Mouse (Mus musculus): ENCODE measurements around the gene Prkar2b. TPM values are rescaled to one million over a fixed set of nuclear protein-coding genes. Genes with fewer than 3 reads are reported as not detected.

The Prkar2b gene
- polyA plus RNA-seq, 1 experiment from 2014 or later: 36.2 TPM

DNA sequence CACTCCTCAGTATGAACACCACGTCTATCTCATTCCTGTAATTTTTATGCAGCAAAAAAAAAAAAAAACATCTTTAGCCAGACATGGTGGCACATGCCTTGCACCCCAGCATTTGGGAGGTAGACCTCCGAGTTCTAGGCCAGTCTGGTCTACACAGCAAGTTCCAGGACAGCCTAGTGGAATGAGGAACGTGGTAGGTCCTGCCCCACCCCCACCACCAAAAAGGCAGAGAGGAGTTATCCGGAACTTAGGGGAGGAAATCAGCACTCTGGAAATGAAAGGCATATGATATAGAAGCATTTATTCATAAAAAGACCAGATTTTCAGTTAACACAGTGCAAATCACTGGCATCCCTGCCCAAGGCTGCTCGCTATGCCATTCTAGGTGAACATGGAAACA, 52.4 kb downstream of the Prkar2b start:
- no peak for ATAC-seq (ENCODE audit: insufficient number of reproducible peaks, low FRiP score, low TSS enrichment, low read depth)
- no peaks in the 10 kb centered on the region for H3K36me3 ChIP-seq
- no peaks in the 10 kb centered on the region for H3K27me3 ChIP-seq
- H3K4me3 ChIP-seq (replicated peaks): no peak overlapping the region
- no peak overlapping the region for H3K9ac ChIP-seq
- H3K4me2 ChIP-seq (replicated peaks): no peak overlapping the region
- 59% methylated on average over 5 of the region's 5 CpGs for WGBS
- H3K4me1 ChIP-seq: no peaks in the 10 kb centered on the region; the same call in 1 of the 2 replicates
- H3K27ac ChIP-seq (replicated peaks): no peak overlapping the region
- no peaks in the 10 kb centered on the region for H3K9me3 ChIP-seq (replicated peaks)

DNA sequence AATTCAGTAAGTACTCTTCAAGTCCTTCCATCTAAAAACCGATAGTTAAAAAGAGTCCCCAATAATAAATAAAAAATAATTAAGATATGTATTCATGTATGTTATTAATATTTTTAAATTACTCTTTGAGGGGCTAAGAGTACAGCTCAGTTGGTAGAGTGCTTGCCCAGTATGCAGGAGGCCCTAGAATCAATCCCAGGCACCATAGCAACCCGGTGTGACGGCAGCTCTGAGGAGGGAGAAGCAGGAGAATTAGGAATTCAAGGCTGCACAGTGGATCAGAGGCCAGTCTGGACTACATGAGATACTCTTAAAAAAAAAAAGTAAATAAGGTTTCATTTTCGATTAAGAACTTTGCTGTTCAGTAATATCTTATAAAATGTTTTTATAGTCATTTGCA, 53.5 kb downstream of the Prkar2b start:
- Histone ChIP-seq H3K4me1 (no peaks in the 10 kb centered on the region; the same call in 1 of the 2 replicates), H3K4me2 (replicated peaks) (no peak overlapping the region)

DNA sequence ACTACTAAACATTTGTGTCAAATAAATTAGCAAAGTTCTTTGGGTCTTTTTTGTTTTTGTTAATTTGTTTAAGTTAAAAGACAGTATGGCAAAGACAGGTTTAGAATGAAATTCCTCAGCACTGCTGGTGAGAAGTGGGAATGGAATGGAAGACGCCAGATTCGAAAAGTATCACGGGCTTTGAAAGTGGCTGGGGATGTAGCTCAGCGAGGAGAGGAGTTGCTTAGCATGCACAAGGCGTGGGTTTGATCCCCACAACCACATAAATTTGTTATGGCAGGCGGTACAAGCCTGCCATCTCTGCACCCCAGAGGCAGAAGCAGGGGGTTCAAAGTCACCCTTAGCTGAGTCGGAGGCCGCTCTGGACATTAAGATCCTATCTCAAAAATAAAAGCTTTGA, 54.1 kb downstream of the Prkar2b start:
- H3K27ac ChIP-seq (replicated peaks): no peak overlapping the region
- H3K9ac ChIP-seq: no peak overlapping the region
- no peak overlapping the region for H3K4me3 ChIP-seq (replicated peaks)
- no peak for ATAC-seq (ENCODE audit: insufficient number of reproducible peaks, low FRiP score, low TSS enrichment, low read depth)
- no peaks in the 10 kb centered on the region for H3K9me3 ChIP-seq (replicated peaks)
- H3K27me3 ChIP-seq: no peaks in the 10 kb centered on the region
- WGBS: 87% methylated on average over 8 of the region's 8 CpGs
- H3K36me3 ChIP-seq: no peaks in the 10 kb centered on the region
- H3K4me2 ChIP-seq (replicated peaks): no peak overlapping the region
- no peaks in the 10 kb centered on the region; the same call in 1 of the 2 replicates for H3K4me1 ChIP-seq

More for the DNA sequence above, 53.5 kb downstream of the Prkar2b start:
- H3K9ac ChIP-seq: no peak overlapping the region
- WGBS: 88% methylated on average over 4 of the region's 4 CpGs
- H3K27ac ChIP-seq (replicated peaks): no peak overlapping the region
- ATAC-seq (ENCODE audit: insufficient number of reproducible peaks, low FRiP score, low TSS enrichment, low read depth): no peak
- H3K27me3 ChIP-seq: no peaks in the 10 kb centered on the region
- H3K36me3 ChIP-seq: no peaks in the 10 kb centered on the region
- no peak overlapping the region for H3K4me3 ChIP-seq (replicated peaks)
- H3K9me3 ChIP-seq (replicated peaks): no peaks in the 10 kb centered on the region

DNA sequence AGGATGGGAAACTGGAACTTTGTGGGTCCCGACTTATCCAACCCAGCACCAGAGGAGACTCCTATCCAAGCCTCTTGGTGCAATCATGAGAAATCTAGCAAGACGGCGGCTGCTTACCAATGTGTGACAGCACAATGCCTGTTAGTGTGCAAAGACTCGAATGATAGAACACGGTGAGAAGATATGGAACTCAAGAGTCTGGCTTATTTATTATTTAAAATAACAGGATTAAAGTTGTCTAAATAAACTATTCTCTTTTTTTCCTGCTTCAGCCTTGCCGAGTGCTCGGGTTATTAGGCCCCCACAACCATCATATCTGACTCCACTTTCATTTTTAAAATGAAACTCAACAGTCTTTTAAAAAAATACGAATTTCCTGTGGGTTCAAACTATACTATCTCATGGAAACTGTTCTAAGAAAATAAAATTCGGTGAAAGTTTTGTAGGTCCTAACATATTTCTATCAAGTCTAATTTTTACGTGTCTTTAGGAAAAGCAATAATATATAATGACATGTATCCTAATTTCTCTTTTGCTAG, 54.6 kb downstream of the Prkar2b start:
- no peak overlapping the region for H3K4me3 ChIP-seq (replicated peaks)
- H3K36me3 ChIP-seq: no peaks in the 10 kb centered on the region
- H3K27ac ChIP-seq (replicated peaks): no peak overlapping the region
- H3K27me3 ChIP-seq: no peaks in the 10 kb centered on the region
- no peaks in the 10 kb centered on the region; the same call in 1 of the 2 replicates for H3K4me1 ChIP-seq
- no peaks in the 10 kb centered on the region for H3K9me3 ChIP-seq (replicated peaks)
- no peak overlapping the region for H3K4me2 ChIP-seq (replicated peaks)
- WGBS: 87% methylated on average over 10 of the region's 10 CpGs
- ATAC-seq (ENCODE audit: insufficient number of reproducible peaks, low FRiP score, low TSS enrichment, low read depth): no peak
- H3K9ac ChIP-seq: no peak overlapping the region

DNA sequence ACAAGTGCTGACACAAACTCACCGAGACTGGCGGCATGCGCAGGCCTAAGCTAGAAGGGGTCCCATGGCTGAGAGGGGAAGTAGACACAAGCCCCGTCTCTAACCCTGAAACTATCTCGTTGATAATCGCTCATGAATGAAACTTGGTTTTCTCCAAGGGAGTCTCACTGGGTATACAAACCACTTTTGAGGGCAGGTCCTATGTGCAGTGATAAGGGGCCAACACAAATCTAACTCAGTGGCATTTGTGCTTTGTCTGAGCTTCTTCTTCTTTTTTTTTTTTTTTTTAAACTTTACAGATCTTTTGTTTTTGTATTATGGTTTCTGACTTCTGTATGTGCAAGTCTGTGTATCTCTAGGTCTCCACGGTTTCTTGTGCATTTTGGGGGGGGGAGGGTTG, 60.6 kb downstream of the Prkar2b start:
- no peak overlapping the region for H3K27ac ChIP-seq (replicated peaks)
- H3K36me3 ChIP-seq: no peaks in the 10 kb centered on the region
- H3K4me2 ChIP-seq (replicated peaks): no peak overlapping the region
- no peak overlapping the region for H3K4me3 ChIP-seq (replicated peaks)
- ATAC-seq (ENCODE audit: insufficient number of reproducible peaks, low FRiP score, low TSS enrichment, low read depth): no peak
- no peaks in the 10 kb centered on the region for H3K9me3 ChIP-seq (replicated peaks)
- no peaks in the 10 kb centered on the region for H3K27me3 ChIP-seq
- WGBS: 89% methylated on average over 7 of the region's 7 CpGs
- H3K9ac ChIP-seq: no peak overlapping the region
- 0 out of 2 replicates have a peak, but pooled peaks cover 3% of the 10 kb centered on the region for H3K4me1 ChIP-seq

DNA sequence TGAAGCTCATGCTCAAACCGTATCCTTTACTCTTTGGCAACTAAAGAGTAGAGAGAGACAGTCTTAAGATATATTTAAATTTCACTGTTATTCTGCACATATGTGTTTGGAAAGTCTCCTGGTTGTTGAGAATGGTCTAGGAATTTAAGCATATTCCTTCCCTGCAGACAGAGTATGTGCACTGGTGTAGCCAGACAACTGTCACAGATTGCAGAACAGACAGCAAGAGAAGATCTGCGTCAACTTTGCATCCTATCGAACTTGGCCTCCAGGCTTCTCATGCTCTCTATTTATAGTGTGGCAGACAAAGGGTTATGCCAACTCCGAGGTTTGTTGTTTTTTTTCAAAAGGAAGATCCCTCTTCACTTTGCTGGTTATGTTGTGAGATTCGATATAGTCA, 62.4 kb downstream of the Prkar2b start:
- H3K4me1 ChIP-seq: 0 out of 2 replicates have a peak, but pooled peaks cover 3% of the 10 kb centered on the region
- no peak overlapping the region for H3K4me3 ChIP-seq (replicated peaks)
- 62% methylated on average over 5 of the region's 5 CpGs for WGBS
- H3K36me3 ChIP-seq: no peaks in the 10 kb centered on the region
- H3K27ac ChIP-seq (replicated peaks): no peak overlapping the region
- H3K9me3 ChIP-seq (replicated peaks): no peaks in the 10 kb centered on the region
- ATAC-seq (ENCODE audit: insufficient number of reproducible peaks, low FRiP score, low TSS enrichment, low read depth): no peak
- no peak overlapping the region for H3K4me2 ChIP-seq (replicated peaks)
- H3K9ac ChIP-seq: no peak overlapping the region
- H3K27me3 ChIP-seq: no peaks in the 10 kb centered on the region

DNA sequence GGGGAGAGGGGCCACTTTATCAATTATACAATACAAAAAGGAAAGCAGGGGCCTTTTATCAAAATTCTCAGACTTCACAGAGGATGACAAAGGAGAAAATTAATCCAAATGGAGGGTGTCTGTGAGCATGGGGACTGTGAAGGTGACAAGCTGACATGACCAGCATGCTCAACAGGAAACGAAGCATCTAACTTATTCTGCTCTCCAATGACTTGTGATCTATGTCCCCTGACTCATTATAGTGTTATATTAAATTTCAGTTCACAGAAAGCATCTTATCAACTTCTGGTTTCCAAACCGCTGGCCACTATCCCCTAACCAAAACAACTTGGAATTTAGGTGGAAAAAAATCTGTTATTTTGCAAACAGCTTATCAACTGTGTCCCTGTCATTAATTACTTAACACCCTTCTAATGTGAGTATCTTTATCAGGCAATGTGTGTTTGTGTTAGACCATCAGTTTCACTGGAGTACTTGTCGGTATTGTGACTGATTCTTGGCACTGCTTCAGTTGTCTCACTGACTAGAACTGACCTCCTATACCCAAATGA, 63.7 kb downstream of the Prkar2b start:
- H3K27me3 ChIP-seq: no peaks in the 10 kb centered on the region
- H3K36me3 ChIP-seq: no peaks in the 10 kb centered on the region
- no peak overlapping the region for H3K4me2 ChIP-seq (replicated peaks)
- 77% methylated on average over 3 of the region's 3 CpGs for WGBS
- no peak overlapping the region for H3K9ac ChIP-seq
- no peaks in the 10 kb centered on the region for H3K9me3 ChIP-seq (replicated peaks)
- 0 out of 2 replicates have a peak, but pooled peaks cover 3% of the 10 kb centered on the region for H3K4me1 ChIP-seq
- H3K27ac ChIP-seq (replicated peaks): no peak overlapping the region
- no peak overlapping the region for H3K4me3 ChIP-seq (replicated peaks)
- no peak for ATAC-seq (ENCODE audit: insufficient number of reproducible peaks, low FRiP score, low TSS enrichment, low read depth)

DNA sequence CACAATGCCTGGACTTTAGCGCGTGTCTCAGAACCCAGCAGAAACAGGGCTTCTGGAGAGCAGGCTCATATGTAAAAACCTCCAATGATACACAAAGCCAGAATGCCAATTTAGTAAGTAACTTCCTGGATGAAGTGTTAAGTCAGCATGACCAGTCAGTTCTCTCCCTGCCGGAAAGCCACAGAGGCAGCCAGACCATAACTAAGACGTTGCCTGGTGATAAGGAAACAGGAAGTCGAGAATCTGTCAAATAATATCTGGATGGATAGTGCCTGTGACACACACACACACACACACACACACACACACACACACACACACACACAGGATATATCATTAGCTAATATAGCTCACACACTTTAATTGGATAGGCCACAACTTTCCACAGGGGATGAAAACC, 64.2 kb downstream of the Prkar2b start:
- no peaks in the 10 kb centered on the region for H3K9me3 ChIP-seq (replicated peaks)
- H3K4me3 ChIP-seq (replicated peaks): no peak overlapping the region
- H3K27me3 ChIP-seq: no peaks in the 10 kb centered on the region
- WGBS: 71% methylated on average over 5 of the region's 5 CpGs
- no peak overlapping the region for H3K9ac ChIP-seq
- ATAC-seq (ENCODE audit: insufficient number of reproducible peaks, low FRiP score, low TSS enrichment, low read depth): no peak
- no peak overlapping the region for H3K27ac ChIP-seq (replicated peaks)
- no peak overlapping the region for H3K4me2 ChIP-seq (replicated peaks)
- H3K36me3 ChIP-seq: no peaks in the 10 kb centered on the region
- 0 out of 2 replicates have a peak, but pooled peaks cover 3% of the 10 kb centered on the region for H3K4me1 ChIP-seq

DNA sequence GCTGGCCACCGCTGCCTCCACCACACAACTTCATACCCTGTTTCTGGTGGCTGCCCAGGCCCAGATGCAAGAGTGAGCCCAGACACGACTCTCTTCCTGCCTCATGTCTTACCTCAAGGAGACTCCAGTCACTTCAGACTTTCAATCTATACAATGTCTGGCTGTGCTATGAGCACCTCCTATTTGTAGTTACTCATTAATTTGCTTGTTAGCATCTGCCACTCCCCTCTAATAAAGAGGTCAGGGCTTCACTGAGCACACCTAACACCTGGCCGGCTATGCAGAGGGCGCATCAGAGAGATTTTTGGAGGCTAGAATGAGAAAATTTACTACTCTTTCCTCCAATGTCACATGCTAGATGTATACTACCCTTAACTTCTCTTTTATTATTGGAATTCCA, 70.5 kb downstream of the Prkar2b start:
- 89% methylated on average over 4 of the region's 4 CpGs for WGBS

DNA sequence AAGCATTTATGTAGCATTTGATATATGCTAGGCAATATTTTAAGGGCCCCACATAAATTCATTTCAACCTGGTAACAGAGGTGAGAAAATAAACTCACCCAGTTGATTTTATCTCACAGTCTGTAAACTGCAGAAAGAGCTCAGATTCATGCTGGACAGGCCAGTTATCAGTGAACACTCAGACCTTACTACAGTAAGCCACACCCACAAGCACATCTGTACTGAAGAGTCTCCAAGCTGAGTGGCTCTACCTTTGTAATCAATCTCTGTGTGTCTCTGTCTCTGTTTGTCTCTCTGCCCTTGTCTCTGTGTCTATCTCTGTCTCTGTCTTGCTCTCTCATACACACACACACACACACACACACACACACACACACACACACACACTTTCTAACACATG, 71.4 kb downstream of the Prkar2b start:
- Histone ChIP-seq H3K4me2 (replicated peaks) (no peak overlapping the region), H3K4me3 (replicated peaks) (no peak overlapping the region), H3K4me1 (peaks cover 2% of the 10 kb centered on the region; the same call in 1 of the 2 replicates), H3K9ac (no peak overlapping the region), H3K9me3 (replicated peaks) (no peaks in the 10 kb centered on the region), H3K27me3 (no peaks in the 10 kb centered on the region), H3K36me3 (no peaks in the 10 kb centered on the region), H3K27ac (replicated peaks) (no peak overlapping the region)
- ATAC-seq (ENCODE audit: insufficient number of reproducible peaks, low FRiP score, low TSS enrichment, low read depth): no peak

More for the DNA sequence above, 70.5 kb downstream of the Prkar2b start:
- ATAC-seq (ENCODE audit: insufficient number of reproducible peaks, low FRiP score, low TSS enrichment, low read depth): no peak
- H3K27ac ChIP-seq (replicated peaks): no peak overlapping the region
- no peak overlapping the region for H3K9ac ChIP-seq
- no peaks in the 10 kb centered on the region for H3K9me3 ChIP-seq (replicated peaks)
- no peak overlapping the region for H3K4me2 ChIP-seq (replicated peaks)
- H3K4me1 ChIP-seq: no peaks in the 10 kb centered on the region
- no peaks in the 10 kb centered on the region for H3K27me3 ChIP-seq
- H3K36me3 ChIP-seq: no peaks in the 10 kb centered on the region
- H3K4me3 ChIP-seq (replicated peaks): no peak overlapping the region

DNA sequence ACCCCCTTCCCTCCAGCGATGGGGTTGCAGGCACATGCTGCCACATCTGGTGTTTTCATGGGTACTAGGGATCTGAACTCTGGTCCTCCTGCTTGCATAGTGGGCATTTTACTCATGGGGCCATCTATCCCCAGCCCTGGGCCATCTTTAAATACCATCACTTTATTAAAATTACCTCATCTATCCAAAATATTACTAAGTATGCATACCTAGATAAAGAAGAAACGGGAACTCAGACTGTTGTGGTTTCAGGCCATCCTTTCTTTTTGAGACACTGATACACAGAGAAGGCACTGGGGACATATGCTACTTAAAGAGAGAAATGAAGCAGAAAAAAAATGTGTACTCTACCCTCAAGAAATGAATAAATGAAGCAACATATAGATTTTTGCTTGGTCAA, 74.6 kb downstream of the Prkar2b start:
- Histone ChIP-seq H3K9me3 (replicated peaks) (no peaks in the 10 kb centered on the region), H3K36me3 (no peaks in the 10 kb centered on the region), H3K27ac (replicated peaks) (no peak overlapping the region), H3K4me1 (peaks cover 7% of the 10 kb centered on the region; the same call in 1 of the 2 replicates), H3K9ac (no peak overlapping the region), H3K4me2 (replicated peaks) (no peak overlapping the region), H3K27me3 (no peaks in the 10 kb centered on the region), H3K4me3 (replicated peaks) (no peak overlapping the region)
- 86% methylated on average over 2 of the region's 2 CpGs for WGBS
- no peak for ATAC-seq (ENCODE audit: insufficient number of reproducible peaks, low FRiP score, low TSS enrichment, low read depth)

DNA sequence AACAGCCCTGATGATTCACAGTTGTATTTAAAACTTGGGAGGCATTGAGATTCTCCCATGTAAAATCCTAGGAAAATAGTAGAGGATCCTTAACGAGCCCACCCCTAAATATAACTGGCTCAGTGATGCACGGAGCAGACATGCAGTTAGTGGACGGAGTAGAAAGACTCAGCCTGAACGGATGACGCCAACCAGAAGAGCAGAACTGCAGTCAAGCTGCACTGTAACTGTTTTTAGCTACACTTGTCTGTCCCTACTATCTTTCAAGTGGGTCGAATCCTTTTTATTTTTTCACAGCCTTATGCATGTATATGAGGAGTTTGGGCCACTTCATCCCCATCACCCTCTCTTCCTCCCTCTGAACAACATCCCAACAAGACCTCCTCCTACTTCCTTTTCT, 75.4 kb downstream of the Prkar2b start:
- no peak for ATAC-seq (ENCODE audit: insufficient number of reproducible peaks, low FRiP score, low TSS enrichment, low read depth)
- Histone ChIP-seq H3K27me3 (no peaks in the 10 kb centered on the region), H3K4me2 (replicated peaks) (no peak overlapping the region), H3K9me3 (replicated peaks) (no peaks in the 10 kb centered on the region), H3K4me3 (replicated peaks) (no peak overlapping the region), H3K36me3 (no peaks in the 10 kb centered on the region), H3K9ac (no peak overlapping the region), H3K27ac (replicated peaks) (no peak overlapping the region), H3K4me1 (peaks cover 7% of the 10 kb centered on the region; the same call in 1 of the 2 replicates)
- 87% methylated on average over 6 of the region's 6 CpGs for WGBS

Data from embryonic facial prominence, embryonic 15.5 days (tissue).